Mouse (Mus musculus): ENCODE results near the gene Smyd1. TPM values are rescaled to one million over a fixed set of nuclear protein-coding genes. Genes with fewer than 3 reads are reported as not detected.

Gene Smyd1
- total RNA-seq, 2 experiments from 2014 or later: 0.26 TPM; not detected in 1

Other genes starting within 250 kb of the Smyd1 start
- gene Thnsl2, start 177.8 kb downstream of the Smyd1 start, total RNA-seq (2015; ENCODE audit: low replicate concordance): not detected in 2 replicates
- gene Thnsl2, start 177.8 kb downstream of the Smyd1 start, total RNA-seq (2017; ENCODE audit: low replicate concordance): not detected in 2 replicates
- not detected in 2 replicates for gene Fabp1, start 122.4 kb downstream of the Smyd1 start, total RNA-seq (2015; ENCODE audit: low replicate concordance)
- not detected in 2 replicates for gene Fabp1, start 122.4 kb downstream of the Smyd1 start, total RNA-seq (2017; ENCODE audit: low replicate concordance)
- 20.4 and 25.5 TPM in 2 replicates for gene Krcc1, start 50.6 kb downstream of the Smyd1 start, total RNA-seq (2015; ENCODE audit: low replicate concordance)
- gene Krcc1, start 50.6 kb downstream of the Smyd1 start, total RNA-seq (2017; ENCODE audit: low replicate concordance): 39.8 and 43.4 TPM in 2 replicates
- gene Cd8b1, start 555 bp upstream of the Smyd1 start, total RNA-seq (2015; ENCODE audit: low replicate concordance): not detected in 2 replicates
- gene Cd8b1, start 555 bp upstream of the Smyd1 start, total RNA-seq (2017; ENCODE audit: low replicate concordance): not detected in 2 replicates
- not detected in 2 replicates for gene Cd8a, start 51.2 kb upstream of the Smyd1 start, total RNA-seq (2015; ENCODE audit: low replicate concordance)
- not detected in 2 replicates for gene Cd8a, start 51.2 kb upstream of the Smyd1 start, total RNA-seq (2017; ENCODE audit: low replicate concordance)
- gene Rmnd5a, start 118.4 kb upstream of the Smyd1 start, total RNA-seq (2015; ENCODE audit: low replicate concordance): 51.5 and 62.5 TPM in 2 replicates
- 129 and 137 TPM in 2 replicates for gene Rmnd5a, start 118.4 kb upstream of the Smyd1 start, total RNA-seq (2017; ENCODE audit: low replicate concordance)
- gene Rnf103, start 171.7 kb upstream of the Smyd1 start, total RNA-seq (2015; ENCODE audit: low replicate concordance): 5.2 and 11.9 TPM in 2 replicates
- gene Rnf103, start 171.7 kb upstream of the Smyd1 start, total RNA-seq (2017; ENCODE audit: low replicate concordance): 11.5 and 13.4 TPM in 2 replicates
- gene Chmp3, start 221.6 kb upstream of the Smyd1 start, total RNA-seq (2015; ENCODE audit: low replicate concordance): 35.2 and 58.1 TPM in 2 replicates
- gene Chmp3, start 221.6 kb upstream of the Smyd1 start, total RNA-seq (2017; ENCODE audit: low replicate concordance): 142 and 194 TPM in 2 replicates